Mouse (Mus musculus) cerebellum, adult 11 months (tissue): ENCODE results near the gene Pnp.
"Not testable (repeated sequence)": the region's sequence is repeated elsewhere in the genome, so short reads cannot be mapped to it uniquely, and the experiment has no call there.

Source experiments
- DNase-seq: peaks from one replicate; pipeline ENCODE4 v3.0.0; 2022

The Pnp gene

DNA sequence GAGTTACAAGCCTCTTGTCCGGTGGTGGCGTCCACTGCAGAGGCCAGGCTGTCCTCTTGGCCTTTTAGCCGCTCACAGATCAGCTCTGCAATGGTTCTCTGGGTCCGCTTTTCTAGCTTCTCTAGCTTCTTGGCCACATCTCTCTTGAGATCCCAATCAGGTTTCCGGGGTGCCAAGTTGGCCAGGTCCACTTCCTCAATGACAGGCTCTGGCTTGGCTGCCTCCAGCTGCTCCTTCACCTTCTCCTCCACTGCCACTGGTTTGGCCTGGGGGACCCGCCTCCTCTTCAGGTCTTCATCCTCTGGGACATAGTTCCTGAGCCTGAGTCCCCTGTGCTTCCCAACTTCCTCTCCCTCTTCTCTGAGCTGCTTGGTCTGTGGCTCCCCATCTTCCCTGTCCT is 47.6 kb downstream of the Pnp start:
- DNase-seq, result not testable (repeated sequence)

DNA sequence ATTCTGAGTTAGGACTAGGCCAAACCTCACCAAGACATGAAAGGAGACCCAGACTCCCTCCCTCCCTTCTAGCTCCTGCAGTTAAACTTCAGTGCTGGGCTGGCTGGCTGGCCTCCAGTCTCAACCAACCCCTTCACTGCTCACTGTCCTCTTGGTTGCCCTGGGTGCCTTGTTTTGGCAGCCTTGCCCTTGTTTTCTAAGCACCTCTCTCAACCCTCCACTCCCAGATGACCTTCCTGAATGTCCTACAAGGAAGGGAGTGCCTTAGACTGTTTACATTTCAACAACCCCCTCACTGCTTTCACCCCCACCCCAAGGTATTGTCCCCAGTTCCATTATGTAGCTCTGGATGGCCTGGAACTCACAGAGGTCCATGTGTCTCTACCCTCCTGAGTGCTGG is 48.7 kb downstream of the Pnp start:
- DNase-seq, result no peak

DNA sequence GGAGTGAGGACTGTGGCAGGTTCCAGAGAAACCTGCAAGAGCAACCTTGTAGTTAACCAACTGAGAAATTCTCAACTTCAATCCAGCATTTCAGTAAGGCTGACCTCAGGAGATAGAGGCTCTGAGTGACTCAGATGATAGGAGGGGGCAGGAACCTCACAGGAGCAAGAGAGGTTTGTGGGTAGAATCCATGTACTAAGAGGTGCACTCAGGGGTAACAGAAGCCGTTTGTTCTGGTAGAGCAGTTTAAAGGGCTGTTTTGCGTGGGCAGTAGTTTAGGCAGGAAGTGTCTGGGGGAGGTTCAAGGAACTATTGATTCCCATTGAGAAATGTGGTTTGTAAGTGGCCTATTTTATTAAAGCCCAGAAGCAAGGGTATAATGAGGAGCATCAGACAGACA is 50.3 kb downstream of the Pnp start:
- DNase-seq, result no peak

DNA sequence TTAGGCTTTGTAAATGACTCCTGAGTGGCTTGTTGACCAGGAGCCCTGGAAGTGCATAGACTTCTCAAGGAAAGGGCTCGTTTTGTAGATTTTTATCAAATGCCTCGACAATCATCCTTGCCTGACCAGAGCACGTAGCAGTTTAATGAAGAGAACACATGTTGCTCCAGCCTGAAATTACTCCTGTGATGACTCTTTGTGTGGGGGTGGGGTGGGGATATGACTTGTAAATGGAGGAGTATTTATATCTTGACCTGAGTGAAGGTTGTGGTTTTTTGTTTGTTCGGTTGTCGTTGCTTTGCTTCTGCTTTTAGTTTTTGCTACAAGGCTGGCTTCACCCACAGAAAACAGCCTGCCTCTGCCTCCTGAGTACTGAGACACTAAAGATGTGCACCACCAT is 51.0 kb downstream of the Pnp start:
- no peak for DNase-seq

DNA sequence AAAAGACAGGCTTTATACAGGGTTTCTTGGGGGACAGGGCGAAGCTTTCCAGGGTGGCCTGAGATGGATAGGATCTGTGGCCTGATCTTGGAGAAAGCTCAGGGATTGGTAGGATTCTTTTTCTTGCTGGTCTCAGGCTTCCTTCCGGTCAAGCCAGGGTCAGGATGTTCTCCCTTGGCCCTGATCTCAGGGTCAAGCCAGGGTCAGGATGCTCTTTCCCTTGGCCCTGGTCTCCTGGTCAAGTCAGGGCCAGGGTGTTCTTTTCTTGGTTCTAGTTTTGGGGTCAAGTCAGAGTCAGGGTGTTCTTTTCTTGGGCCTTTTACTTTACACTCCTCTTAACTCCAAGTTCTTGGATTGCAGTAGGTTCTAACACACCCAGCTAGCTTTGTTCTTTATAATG is 56.8 kb downstream of the Pnp start:
- no peak for DNase-seq

DNA sequence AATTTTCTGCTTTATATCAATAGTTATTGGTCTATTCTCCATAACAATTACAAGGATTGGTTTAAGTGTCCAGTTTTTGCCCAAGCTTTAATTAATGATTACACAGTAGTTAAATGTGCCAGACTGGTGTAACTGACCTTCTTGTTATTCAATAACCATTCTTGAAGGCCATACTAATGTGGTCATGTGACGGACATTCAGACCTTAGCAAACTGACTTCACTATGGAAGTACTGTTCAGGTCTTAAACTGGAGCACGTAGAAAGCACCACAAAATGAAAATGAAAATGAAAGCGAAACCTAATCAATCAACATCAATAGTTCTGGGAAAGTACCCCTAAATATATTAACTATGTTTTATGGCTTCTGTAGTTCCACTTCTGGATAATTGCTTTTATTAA is 60.2 kb downstream of the Pnp start:
- DNase-seq, result no peak

DNA sequence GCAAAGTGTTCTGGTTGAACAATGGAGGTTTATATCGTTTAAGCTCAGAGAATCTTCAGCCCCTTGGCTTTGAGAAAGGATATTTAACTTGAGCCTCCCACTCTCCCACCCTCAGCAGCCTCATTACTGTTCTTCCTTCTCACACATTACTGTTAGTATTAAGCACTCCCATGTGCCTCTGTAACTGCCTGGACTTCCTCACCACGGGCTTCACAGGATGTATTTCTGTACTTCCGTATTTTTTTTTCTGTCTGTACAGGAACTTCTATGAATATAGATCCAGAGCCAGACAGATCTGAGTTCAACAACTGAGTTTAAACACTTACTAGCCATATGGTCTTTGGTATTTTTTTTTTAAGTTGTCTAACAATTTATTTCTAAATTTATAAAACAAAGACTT is 66.2 kb downstream of the Pnp start:
- no peak for DNase-seq

DNA sequence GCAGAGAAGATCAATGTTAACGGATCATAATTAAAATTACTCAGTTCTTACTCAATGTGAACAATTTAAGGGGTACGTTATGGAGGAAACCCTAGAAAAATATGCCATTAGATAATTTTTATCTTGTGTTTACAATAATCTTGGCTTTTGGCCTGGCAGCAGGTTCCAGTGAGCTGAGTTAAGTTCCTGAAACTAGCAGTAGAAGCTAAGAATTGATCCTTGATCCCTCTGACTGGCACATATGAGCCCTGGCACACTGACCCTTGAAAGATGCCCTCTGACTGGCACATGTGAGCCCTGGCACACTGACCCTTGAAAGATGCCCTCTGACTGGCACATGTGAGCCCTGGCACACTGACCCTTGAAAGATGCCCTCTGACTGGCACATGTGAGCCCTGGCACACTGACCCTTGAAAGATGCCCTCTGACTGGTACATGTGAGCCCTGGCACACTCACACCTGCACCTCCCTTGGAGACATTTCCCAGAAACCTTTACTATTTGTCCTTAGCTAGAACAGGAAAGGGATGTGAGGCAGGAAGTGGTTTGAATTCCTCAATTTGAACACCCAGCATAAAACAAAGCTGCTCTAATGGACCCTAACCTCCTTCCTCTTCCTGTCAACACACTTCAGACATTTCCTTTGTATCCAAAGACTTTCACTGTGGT is 67.3 kb downstream of the Pnp start:
- no peak for DNase-seq

DNA sequence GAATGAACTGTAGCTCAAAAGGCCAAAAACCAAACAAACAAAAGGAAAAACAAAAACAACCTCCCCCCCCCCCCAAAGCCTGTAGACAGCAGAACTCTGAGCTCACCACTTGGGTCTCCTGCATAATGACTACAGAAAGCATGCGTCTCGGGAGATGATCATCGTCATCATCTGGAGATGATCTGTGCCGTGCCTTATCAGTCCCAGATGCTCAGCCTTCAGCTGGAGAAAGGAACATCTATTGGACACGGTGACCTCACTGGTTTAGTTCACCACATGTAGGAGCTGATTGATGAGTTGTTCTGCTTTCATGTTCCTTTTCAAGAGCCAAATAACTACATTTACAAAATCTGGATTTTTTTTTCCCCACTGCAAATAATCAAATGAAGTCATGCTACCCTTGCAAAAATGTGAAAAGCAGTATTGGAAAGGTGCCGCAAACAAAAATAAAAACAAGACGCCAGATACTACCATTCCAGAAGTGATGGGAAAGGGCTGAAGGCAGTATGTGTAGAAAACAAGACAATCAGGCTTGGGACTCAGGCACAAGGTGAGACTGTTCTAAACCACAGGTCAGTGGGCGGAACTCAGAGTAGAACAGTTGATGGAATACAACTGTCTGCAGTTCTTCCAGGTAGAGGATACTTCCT is 76.4 kb downstream of the Pnp start, which contains the start of gene Rnase10:
Gene Rnase10, plus strand, starts transcription at position 600 of the 650 bp plus-strand sequence.
- no peak for DNase-seq

DNA sequence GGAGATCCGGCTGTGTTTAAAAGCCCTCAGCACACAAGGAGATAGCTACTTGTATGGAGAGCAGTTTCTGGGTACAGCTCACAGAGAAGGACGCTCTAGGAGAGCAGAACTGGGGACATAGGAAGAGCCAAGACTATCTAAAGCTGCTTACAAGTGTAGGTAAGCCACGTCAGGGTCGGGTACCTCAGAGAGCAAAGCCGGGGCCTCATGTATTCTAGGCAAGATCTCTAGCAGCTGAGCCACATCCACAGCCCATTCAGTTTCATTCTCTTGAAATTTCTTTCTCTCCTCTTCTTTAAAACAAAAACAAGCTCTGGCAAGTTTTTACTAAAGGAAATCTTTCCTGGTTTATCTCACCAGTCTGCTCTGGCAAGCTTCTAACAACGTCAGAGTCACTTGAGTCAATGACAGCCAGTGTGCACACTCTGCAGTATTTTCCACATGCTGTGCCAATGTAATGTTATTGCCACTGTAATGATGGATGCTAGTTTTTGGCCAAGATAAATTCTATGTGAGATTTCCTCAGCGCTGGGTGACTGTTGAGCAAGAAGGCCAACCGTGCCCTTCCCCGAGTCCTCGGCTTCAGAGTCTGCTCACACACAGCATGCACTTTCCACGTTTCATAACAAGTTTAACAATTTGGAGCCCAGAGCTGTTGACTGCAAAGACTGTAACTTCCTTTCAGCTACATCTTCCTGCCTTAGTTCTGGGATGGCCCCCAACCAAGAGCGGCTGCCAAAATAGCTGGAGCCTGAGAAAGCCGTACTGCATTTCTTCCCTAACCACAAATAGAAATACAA is 77.2 kb downstream of the Pnp start:
- no peak for DNase-seq

DNA sequence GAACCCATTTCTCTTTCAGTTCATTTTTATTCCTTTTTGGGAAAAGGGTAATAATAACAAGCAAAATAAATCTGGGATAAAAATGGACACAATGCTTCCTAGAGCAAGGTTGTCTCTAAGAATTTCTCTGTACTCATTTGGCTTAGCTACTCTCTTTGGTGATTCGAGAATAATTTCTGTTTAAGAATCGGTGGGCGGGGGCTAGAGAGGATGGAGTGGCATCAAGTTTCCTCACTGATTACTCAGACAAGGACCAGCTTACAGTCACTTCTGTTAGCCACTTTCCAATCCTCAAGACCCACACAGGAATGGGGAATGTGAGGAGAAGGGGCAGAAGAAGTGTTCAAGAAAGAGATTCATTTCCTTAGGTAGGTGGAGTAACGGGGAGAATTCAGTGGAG is 77.9 kb downstream of the Pnp start:
- no peak for DNase-seq

DNA sequence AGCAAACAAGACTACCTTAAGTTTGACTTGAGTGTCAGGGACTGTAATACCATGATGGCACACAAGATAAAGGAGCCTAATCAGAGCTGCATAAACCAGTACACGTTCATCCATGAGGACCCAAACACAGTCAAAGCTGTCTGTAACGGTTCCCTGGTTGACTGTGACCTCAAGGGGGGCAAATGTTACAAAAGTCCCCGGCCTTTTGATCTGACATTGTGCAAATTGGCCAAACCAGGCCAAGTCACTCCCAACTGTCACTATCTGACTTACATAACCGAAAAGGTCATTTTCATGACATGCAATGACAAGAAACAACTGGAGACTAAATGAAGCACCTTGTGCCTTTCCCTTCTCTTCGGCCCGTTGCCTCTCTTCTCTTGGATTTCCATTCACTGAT is 78.7 kb downstream of the Pnp start:
- DNase-seq, result no peak

DNA sequence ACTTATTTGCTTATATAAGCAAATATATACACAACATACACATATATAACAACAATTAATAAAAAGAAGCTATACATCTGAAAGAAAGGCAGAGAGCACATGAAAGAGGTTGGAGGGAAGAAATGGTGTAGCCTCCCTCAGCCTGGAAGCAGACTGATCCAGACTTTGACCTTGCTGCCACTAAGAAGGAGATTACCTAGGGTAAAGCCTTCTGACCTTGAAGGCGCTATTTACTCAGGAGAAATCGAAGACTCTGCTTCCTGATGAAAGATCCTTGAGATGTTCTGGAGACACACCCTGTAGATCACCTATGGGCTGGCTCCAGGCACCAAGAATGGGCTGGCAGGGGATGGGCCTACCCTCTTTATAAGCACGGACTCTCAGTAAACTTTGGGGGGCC is 83.8 kb downstream of the Pnp start:
- DNase-seq, result not testable (repeated sequence)
